Mouse (Mus musculus) embryo, embryonic 11.5 days (tissue): ENCODE results near the gene Sec14l2.

Source experiments
- DNase-seq: peaks from one replicate; pipeline ENCODE4 v3.0.0-alpha.2; 2012; ENCODE audit warnings: low read depth, low spot score

The Sec14l2 gene

GRCm38 (mm10) chr11:4122742-4123579 is at the start of gene Sec14l2:
Sec14l2 (minus strand) TSS chr11:4123415.
- no peak for DNase-seq

DNA sequence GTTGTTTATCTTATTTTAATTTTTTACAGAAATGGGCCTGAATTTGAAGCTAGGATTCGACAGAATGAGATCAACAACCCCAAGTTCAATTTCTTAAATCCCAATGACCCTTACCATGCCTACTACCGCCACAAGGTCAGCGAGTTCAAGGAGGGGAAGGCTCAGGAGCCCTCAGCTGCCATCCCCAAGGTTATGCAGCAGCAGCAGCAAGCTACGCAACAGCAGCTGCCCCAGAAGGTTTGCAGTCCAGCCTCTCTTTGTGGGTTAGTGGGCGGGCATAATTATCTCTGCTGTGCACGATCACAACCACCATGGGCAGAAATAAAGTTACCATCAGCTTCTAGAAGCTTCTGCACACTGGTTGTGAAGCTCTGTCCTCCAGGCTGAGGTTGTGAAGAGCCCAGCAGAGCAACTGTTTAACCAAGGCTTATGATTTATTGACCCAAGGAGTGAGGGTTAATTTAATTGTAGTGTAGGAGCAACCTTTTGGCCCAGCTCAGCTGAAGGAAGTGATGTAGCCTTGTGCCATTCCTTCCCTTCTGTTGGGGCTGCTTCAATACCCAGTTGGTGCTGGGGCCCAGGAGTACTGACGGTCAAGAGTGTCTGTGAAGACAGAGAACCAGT is 43.4 kb upstream of the Sec14l2 start:
- no peak for DNase-seq

GRCm38 (mm10) chr11:4164701-4165100 is 41.5 kb upstream of the Sec14l2 start:
- no peak for DNase-seq

GRCm38 (mm10) chr11:4160758-4161480 is 37.7 kb upstream of the Sec14l2 start:
- no peak for DNase-seq

DNA sequence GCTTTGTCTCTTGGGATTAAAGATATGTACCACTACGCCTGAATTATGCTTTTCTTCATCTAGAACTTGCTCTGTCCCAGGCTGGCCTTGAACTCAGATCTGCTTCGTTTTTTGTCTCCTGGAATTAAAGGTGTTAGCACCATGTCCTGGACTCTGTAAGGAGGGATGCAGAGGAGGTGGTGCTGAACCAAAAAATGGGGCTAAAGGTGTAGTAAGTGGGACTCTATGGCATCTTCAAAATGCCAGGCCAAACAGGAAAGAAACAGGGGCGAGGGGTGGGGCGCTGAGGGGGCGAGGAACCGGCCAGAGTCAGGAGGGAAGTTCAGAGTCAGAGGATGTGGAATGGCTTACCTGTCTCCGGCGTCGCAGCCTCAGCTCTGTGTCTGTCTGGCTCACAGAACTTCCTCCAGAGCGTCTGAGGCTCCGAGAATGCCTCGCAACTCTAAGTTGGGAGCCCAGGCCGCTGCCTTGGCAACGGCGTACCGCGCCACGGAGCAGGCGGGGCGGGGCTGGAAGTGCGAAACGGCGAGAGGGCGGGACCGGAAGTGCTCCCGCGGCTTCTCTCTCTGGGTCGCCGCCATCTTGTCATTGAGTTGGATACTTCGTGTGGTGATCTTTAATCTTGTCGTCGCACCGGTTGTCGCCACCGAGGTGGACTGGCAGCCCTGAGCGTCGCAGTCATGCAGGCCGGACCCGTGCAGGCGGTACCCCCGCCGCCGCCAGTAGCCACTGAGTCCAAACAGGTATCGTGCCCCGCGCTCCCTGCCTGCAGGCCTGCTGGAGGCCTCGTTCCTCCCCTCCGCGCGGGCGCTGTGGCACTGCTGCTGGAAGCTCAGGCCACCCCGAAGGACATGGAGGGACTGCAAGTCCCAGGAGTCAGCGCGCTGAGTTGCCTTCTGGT is 36.8 kb upstream of the Sec14l2 start, which contains the start of the genes Ccdc157 and Sf3a1:
Ccdc157 (minus strand) TSS at position 486 of the 901 bp plus-strand sequence.
Sf3a1 (plus strand) TSS at position 543 of the 901 bp plus-strand sequence.
- DNase-seq: peak; percentile 88

DNA sequence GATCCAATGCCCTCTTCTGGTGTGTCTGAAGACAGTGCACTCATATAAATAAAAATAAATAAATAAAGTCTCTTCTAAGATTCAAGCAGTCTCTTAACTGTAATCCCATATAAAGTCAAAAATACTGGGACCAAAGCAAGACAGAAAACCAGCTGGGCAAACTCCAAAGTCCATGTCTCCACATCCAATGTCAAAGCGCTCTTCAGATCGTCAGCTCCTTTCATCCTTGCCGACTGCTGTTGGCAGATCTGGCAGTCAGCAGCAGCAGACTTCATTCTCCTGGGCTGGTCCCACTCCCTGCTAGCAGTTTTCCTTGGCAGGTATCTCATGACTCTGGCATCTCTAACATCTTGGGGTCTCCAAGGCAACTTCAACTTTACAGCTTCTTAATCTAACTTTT is 35.5 kb upstream of the Sec14l2 start:
- no peak for DNase-seq

DNA sequence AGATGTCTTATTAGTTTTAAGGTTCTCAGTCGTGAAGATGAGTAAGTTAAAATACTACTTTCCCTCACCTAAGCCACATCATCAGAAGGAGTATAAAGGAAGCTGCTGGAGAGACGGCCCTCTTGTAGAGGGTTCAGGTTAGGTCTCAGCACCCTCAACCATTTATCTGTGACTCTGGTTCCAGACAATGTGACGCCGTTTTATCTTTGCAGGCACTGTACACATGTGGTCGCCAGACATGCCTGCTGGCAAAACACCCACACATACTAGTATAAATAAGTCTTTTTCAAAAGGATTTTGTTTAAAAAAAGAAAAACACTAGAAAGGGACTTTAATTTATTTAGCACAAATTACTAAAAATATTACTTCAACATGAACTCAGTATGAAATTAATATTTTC is 32.4 kb upstream of the Sec14l2 start:
- no peak for DNase-seq

DNA sequence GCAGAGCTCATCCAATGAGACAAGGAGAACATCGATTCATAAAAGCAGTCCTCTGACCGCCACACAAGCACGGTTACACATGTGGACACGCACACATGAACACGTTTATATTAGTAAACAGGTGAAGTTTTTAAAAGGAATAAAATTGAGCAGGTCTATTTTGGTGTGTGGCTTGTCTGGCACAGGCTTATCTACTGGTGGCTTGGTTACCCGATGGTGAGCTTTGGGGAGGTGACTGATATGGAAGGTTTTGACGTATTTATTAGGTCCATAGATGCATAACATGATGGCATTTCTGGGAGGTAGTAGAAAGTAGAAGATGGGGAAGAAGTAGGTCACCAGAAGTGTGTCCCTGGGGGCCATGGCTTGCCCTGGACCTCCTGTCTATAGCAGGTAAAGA is 30.5 kb upstream of the Sec14l2 start:
- DNase-seq: no peak

DNA sequence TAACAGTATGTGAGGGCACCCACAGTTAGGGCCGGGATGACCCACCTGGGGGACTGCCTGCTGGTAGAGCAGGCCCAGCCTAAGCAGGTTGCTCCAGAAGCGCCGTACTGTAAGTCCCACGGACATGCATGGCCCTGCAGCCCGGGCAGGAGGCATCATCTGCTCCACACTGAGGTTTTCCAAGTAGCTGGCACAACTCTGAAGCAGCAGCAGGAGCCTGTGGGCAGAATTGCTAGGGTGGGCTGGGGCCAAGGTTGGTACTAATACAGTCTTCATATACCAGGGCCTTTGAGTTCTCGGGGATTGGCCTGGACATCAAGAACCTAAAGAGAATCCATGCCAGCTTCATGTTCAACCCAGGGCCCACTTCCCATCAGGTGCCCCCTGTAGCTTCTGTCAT is 26.7 kb upstream of the Sec14l2 start:
- no peak for DNase-seq

GRCm38 (mm10) chr11:4148536-4149156 is 25.4 kb upstream of the Sec14l2 start:
- DNase-seq: no peak

DNA sequence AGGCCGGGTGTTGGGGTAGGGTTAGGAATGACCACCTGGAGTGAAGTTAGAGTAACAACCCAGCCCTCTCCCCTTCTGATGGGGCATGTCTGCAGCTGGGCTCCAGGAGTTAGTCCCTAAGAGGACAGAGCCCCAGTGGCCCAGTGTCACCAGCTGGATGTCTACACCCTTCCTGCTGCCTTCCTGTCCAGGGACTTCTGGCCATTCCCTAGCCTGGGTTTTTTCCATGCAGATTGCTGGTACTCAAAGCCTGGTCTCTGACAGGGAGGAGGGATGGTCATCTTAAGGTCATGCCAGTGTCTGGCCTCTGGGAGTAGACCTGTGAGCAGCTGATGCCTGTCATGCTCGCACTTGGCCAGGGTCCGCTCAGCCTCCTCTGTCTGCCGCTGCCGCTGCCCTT is 24.9 kb upstream of the Sec14l2 start:
- DNase-seq: no peak

DNA sequence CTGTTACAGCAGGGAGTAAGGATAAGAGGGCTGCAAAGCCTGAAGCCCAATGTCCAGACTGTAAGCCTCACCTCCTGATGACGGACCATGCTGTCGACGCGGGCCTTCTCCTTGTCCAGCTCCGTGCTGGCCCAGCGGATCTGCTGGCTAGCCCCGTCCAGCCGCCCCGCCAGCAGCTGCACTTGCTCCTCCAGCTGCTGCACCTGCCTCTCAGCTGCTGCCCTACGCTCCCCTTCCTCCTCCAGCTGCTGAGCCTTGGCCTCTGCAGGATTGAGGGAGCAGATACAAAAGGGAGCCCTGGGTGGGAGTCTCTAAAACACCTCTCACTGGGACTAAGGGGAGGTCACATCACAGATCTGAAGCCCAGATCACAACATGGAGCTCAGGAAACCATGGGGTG is 23.9 kb upstream of the Sec14l2 start:
- no peak for DNase-seq

- no peak for DNase-seq
Measured at GRCm38 (mm10) chr11:4146381-4146780, 23.2 kb upstream of the Sec14l2 start.

DNA sequence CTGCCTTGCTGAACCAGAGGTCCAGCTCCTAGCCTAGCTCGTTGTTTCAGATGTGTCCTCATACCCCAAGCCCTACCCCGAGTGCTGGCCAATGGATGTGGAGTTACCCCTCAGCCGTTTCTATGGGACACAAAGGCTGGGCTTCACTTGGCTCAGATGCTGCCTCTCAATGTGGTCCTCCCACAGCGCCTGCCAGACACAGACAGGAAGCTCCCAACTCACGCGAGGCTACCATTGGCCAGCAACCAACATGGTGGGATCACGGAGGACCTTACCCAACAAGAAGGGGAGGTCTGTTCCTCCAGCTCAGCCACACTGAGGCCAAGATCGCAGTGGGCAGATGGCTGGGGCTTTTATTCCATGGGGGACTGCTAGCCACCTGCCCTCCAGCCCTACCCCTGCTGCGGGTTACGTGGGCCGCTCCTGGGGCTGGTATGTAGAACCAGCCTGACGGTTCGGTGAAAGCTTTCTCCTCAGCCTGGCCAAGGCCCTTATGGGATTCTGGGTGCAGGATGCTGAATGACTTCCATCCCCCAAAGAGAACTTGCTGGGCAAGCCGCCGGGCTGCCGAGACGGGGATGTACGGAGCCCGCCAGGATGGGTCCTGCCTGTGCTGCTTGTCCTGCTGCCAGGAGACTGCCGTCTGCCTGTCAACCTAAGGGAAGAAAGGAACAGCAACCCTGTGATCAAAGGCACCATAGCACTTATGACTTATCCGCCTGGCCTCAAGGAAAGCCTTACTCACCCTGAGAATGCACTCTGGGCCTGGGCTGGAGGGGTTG is 20.3 kb upstream of the Sec14l2 start:
- DNase-seq: no peak

DNA sequence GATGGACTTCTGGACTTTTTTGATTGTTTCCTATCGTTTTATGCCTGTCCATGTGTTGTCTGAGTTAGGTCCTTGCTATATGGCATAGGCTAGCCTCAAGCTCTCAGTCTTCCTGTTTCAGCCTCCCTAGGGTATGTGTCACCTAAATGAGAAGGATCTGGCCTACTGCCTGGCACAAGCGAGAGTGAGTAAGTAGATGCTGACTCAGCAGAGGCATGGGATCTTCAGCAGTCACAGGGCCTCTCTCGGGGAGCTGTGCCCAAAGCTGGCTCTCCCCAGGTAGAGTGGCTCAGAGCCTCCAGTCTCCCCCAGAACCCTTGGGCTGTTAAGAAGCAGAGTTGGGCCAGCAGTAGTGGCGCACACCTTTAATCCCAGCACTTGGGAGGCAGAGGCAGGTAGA is 19.1 kb upstream of the Sec14l2 start:
- DNase-seq: no peak

- DNase-seq: no peak
Measured at GRCm38 (mm10) chr11:4141505-4141904, 18.3 kb upstream of the Sec14l2 start.

DNA sequence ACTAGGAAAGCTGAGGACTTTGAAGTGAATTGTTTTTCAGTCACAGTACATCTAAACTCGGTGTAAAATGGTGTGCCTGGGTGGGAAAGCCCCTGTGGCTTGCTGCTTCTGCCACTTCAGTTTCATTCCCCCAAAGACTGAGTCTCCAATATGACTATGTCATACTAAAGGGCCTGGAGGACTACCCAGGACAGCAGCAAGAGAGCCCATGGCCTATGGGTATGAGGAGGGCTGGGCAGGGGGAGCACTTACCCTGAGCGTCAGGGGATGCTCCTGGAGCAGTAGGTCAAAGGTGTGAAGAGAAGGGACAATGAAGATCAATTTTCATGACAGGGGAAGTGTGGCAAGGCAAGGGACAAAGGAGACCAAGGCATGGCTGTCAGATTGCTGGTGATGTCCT is 15.7 kb upstream of the Sec14l2 start:
- DNase-seq: no peak

DNA sequence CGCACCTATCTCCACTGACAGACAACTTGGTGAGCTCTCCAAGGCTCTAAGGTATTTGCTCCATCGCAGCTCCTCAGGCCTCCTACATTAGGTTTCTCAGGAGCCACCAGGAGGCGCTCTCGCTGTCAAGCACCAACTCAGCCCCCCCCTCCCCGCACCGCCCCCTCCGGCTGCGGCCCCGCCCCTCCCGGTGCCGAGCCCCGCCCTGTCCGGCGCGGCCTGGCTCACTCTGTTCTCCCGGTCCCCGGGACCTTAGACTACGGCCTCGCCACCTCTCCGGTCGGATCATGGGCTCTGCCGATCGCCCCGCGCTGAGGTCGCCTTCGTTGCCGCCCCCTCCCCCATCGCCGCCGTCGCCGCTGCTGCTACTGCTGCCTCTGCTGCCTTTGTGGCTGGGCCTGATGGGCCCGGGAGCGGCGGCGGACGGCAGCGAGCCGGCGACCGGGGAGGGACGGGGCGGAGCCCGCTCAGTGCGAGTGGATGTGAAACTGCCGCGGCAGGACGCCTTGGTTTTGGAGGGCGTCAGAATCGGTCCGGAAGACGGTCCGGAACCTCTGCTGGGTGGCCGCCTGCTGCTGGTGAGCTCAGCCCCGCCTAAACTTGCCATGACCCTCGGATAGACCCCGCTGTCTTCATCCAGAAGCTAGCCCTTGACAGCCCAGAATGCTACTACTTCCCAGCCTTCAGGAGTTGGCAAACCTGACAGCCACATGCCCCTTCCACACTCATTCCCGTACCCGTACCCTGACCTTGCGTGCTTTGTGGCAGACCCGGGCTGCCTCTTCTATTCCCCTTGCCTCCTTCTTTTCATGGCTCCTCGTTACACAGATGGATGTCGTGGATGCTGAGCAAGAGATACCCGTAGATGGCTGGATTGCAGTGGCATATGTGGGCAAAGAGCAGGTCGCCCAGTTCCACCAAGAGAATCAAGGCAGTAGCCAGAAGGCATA is 12.0 kb upstream of the Sec14l2 start, which contains the start of gene Rnf215:
Rnf215 (plus strand) TSS at position 217 of the 950 bp plus-strand sequence.
- DNase-seq: peak; percentile 91

DNA sequence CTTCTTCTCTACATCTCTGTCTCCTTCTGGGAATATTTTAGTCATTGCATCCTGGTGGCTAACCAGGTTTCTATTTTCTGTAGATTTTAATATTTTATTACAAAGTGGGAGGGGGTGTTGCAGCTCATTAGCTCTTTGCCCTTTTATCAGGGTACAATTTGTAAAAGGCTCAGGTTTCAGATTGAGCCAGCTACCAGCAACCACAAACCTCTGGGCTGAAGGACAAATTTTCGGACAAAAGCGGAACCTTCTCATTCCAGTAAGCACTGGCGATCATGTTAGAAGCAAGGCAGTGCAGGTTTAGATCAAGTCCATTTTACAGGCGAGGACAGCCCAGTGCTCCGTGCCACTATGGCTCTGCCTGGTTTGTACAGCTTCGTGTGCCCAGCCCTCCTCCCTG is 11.2 kb upstream of the Sec14l2 start:
- no peak for DNase-seq
